Mouse (Mus musculus) E14TG2a.4 (cell line): ENCODE measurements at regions not wholly inside any gene's neighbourhood (a gene's known extent, or its start where the extent isn't known, plus 50 kb on each side); places are given as distances from the start of the nearest gene placed in this dataset.
A peak's percentile ranks its signal among the peaks of the same experiment; 100 is the strongest.
"Not testable (repeated sequence)": the region's sequence is repeated elsewhere in the genome, so short reads cannot be mapped to it uniquely, and the experiment has no call there.

Experiments
- H3K27me3 ChIP-seq: 2 replicates; pipeline ENCODE4 v1.6.1; 2014; ENCODE audit warnings: low read length, control low read depth; ENCODE audit not compliant: insufficient read depth
- H3K36me3 ChIP-seq: 2 replicates; pipeline ENCODE4 v1.6.1; 2014; ENCODE audit warnings: low read length, control low read depth; ENCODE audit not compliant: insufficient read depth
- H3K4me1 ChIP-seq: replicated peaks from 2 replicates; pipeline ENCODE4 v1.6.1; 2014; ENCODE audit warnings: low read depth, low read length, control low read depth
- H3K4me3 ChIP-seq: replicated peaks from 2 replicates; pipeline ENCODE4 v1.5.1; 2014; ENCODE audit warnings: mild to moderate bottlenecking, low read length
- H3K9me3 ChIP-seq: 2 replicates; pipeline ENCODE4 v1.6.1; 2014; ENCODE audit warnings: low read length, control low read depth
- CTCF ChIP-seq: conservative IDR thresholded peaks from 2 replicates; pipeline ENCODE4 v1.5.1; 2014; ENCODE audit warnings: low read length
- NANOG ChIP-seq: IDR thresholded peaks from 2 replicates; pipeline ENCODE4 v1.6.1; 2014; ENCODE audit warnings: borderline replicate concordance, low read length, mixed read lengths
- POU5F1 ChIP-seq: IDR thresholded peaks from 2 replicates; pipeline ENCODE4 v1.6.1; 2014; ENCODE audit warnings: low read length, borderline replicate concordance

DNA sequence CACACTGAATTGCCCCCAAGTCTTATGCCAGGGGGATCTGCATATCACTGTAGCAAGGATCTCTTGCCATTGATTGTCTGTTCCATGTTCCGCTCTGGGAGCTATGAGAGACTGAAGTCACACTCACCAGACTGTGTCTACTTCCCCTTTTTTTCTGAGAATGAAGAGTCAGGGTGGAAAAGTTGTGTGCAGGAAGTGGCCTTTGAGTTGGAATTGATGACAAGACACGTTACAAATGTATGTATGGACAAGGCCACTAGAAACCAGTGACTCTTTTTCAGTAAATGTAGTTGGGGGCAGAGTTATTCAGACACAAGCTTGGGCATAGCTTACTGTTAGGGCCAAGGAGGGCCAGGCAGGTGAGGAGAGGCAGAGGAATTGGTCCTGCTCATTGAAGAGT lies 70.4 kb upstream of the Creb5 start:
- no peak overlapping the region for H3K4me3 ChIP-seq
- no peaks in the 10 kb centered on the region for H3K4me1 ChIP-seq
- H3K9me3 ChIP-seq: no peaks in the 10 kb centered on the region
- H3K27me3 ChIP-seq: no peaks in the 10 kb centered on the region
- no peaks in the 10 kb centered on the region for H3K36me3 ChIP-seq
- TF ChIP-seq CTCF (no peak), POU5F1 (no peak), NANOG (no peak)

DNA sequence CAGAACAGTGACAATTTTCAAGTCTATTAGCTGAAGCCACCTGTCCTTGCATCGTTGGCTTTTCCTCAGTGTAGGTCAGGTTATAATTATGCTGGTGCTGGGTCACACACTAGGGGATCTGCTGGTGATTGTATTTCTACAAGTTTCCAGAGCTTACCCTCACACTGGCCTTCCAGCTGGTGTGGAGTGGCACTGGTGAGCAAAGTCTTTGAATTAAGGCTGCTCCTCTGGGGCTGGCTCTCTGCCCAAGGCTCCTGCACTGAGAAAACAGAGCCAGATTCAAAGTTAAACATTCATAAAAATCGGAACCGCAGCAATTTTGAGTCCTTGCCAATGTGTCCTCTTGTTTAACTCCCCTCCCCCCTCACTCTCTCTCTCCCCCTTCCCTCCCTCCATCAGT lies 75.7 kb upstream of the Creb5 start:
- peaks cover 31% of the 10 kb centered on the region for H3K4me1 ChIP-seq

DNA sequence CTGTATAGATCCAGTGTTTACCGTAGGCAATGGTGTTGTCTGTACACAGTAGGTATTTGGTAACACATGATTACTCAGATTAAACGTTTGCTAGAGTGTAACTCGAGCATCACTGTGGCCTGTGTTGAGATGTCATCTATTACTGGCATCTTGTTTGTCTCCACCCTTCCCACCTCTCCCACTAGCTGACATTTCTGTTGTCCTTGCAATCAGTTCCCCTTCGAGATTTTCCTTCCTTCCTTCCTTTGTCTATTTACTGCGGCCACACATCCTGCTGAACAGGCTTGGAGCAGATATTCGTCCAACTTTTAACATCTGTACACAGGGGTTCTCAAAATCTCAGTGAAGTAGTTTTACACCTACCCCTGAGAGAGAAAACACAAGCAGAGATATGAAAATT lies 77.7 kb upstream of the Creb5 start:
- Histone ChIP-seq H3K4me3 (no peak overlapping the region), H3K36me3 (no peaks in the 10 kb centered on the region), H3K27me3 (no peaks in the 10 kb centered on the region), H3K9me3 (peaks cover 15% of the 10 kb centered on the region; the same call in 1 of the 2 replicates), H3K4me1 (peaks cover 35% of the 10 kb centered on the region)
- TF ChIP-seq POU5F1: no peak
- TF ChIP-seq NANOG: no peak
- TF ChIP-seq CTCF: no peak

More for the DNA sequence above, 75.7 kb upstream of the Creb5 start:
- no peaks in the 10 kb centered on the region for H3K36me3 ChIP-seq
- no peak overlapping the region for H3K4me3 ChIP-seq
- H3K9me3 ChIP-seq: peaks cover 7% of the 10 kb centered on the region; the same call in 1 of the 2 replicates
- no peak for TF ChIP-seq POU5F1
- no peak for TF ChIP-seq CTCF
- TF ChIP-seq NANOG: no peak
- H3K27me3 ChIP-seq: no peaks in the 10 kb centered on the region

DNA sequence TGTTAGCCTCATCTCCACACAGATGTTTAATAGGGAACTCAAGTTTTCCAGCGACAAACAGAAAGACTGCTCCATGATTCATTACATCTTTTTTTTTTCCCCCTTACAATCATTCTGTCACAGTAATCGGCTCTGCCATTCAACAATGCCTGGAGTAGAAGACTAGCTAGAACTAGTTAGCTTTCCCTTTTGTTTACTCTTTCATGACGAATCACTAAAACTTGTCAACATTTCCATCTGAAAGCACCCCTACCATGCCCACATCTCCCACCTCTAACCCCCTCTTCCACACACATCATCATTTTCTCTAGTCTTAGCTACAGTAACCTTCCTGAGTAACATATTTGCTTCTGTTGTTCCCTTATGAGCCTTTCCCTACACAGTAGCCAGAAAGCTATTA lies 78.6 kb upstream of the Creb5 start:
- Histone ChIP-seq H3K4me1 (peaks cover 35% of the 10 kb centered on the region), H3K36me3 (no peaks in the 10 kb centered on the region), H3K4me3 (no peak overlapping the region), H3K9me3 (peaks cover 15% of the 10 kb centered on the region; the same call in 1 of the 2 replicates), H3K27me3 (no peaks in the 10 kb centered on the region)
- no peak for TF ChIP-seq POU5F1
- peak; percentile 55; the same call in 1 of the 2 replicates for TF ChIP-seq NANOG
- no peak for TF ChIP-seq CTCF

DNA sequence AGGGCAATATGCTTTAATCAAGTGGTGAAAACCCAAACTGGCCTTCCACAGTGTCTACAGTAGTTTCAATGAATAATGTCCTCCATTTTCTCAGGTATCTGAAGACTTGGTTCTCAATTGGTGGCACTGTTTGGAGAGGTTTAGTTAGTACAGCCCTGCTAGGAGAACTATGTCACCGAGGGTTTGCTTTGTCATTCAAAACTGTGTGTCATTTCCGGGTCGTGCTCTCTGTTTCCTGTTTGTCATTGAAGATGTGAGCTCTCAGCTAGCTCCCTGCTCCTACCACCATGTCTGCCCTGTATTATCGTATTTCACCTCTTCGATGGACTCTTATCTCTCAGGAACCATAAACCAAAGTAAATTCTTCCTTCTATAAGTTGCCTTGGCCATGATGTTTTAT lies 79.3 kb upstream of the Creb5 start:
- peaks cover 15% of the 10 kb centered on the region; the same call in 1 of the 2 replicates for H3K9me3 ChIP-seq
- H3K4me3 ChIP-seq: no peak overlapping the region
- no peaks in the 10 kb centered on the region for H3K27me3 ChIP-seq
- TF ChIP-seq CTCF: no peak
- TF ChIP-seq NANOG: no peak
- TF ChIP-seq POU5F1: no peak
- H3K4me1 ChIP-seq: peaks cover 39% of the 10 kb centered on the region
- no peaks in the 10 kb centered on the region for H3K36me3 ChIP-seq

DNA sequence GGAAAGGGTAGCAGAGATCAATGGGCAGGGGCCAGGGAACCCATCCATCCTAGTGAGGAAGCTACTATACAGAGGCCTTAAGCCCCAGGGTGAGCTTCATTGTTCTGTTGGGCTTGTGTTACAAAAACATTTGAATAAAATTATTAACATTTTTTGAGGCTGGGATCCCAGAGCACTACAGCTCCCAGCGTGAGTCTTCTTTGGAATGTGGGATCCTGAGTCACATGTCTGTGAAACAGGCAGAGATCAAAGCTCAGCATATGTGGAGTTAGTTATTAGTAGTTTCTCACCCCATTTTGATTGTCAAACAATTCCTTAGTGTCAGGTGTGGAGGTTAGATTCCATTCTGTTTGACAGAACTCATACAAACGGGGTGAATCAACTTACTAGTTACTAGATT lies 79.7 kb upstream of the Creb5 start:
- no peaks in the 10 kb centered on the region for H3K27me3 ChIP-seq
- TF ChIP-seq CTCF (no peak), NANOG (no peak), POU5F1 (no peak)
- H3K36me3 ChIP-seq: no peaks in the 10 kb centered on the region
- peaks cover 15% of the 10 kb centered on the region; the same call in 1 of the 2 replicates for H3K9me3 ChIP-seq
- no peak overlapping the region for H3K4me3 ChIP-seq
- peaks cover 43% of the 10 kb centered on the region for H3K4me1 ChIP-seq

DNA sequence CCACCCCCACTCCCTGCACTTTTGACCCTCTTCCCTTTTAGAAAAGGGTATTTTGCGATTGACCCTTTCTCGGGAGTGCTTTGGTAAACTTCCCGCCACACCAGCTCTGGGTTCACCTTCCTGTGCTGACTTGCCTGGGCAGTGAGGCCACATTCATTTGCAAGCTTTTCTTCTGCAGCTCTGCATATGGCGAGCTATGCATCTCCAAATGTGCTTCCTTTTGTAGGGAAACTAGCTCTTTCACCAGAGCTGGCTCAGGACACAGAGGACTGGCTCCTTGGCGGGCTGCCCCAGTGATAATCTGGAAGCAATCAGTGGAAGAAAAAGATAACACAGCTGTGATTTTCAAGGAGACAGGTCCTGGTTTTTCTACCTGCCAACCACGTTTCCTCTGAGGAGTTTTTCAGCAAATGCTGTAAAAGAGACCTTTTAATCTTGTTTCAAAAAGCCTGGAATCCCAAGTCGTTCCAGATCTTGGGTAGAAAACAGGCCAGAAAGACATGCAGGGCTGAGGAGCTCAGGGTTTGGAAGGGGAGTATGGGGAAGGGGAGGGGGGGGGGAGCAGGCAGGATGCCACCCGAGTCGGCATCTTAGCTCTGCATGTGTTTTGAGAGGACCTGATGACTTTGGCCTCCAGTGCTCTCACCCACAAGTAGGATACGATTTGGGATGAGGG lies 85.7 kb upstream of the Creb5 start:
- Histone ChIP-seq H3K27me3 (peaks cover 3% of the 10 kb centered on the region; the same call in 1 of the 2 replicates), H3K36me3 (no peaks in the 10 kb centered on the region), H3K9me3 (peaks cover 8% of the 10 kb centered on the region; the same call in 1 of the 2 replicates), H3K4me3 (peak overlapping the region; percentile 43), H3K4me1 (peaks cover 56% of the 10 kb centered on the region)
- no peak for TF ChIP-seq POU5F1
- TF ChIP-seq CTCF: no peak

DNA sequence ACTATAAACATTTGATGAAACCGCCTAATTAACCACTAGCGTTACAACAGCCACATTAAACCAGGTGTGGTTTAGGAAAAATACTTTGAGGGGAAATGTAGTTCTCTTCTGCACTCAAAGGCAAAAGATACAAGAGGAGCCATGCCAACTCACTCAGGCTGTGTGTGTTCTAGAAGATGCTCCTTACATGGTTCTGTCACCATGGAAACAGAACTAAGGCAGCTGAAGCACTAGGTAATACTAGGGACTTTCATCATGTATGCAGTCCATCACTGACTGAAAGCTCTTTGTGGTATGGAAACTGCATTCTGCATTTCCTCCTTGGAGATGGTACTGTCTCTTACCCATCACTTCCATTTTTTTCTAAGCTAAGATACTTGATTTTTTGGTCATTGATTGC lies 87.6 kb upstream of the Creb5 start:
- peaks cover 60% of the 10 kb centered on the region for H3K4me1 ChIP-seq
- peaks cover under 1% of the 10 kb centered on the region; the same call in 1 of the 2 replicates for H3K9me3 ChIP-seq
- H3K4me3 ChIP-seq: no peak overlapping the region
- TF ChIP-seq CTCF: no peak
- TF ChIP-seq POU5F1: no peak
- no peak for TF ChIP-seq NANOG
- H3K27me3 ChIP-seq: peaks cover 3% of the 10 kb centered on the region; the same call in 1 of the 2 replicates
- no peaks in the 10 kb centered on the region for H3K36me3 ChIP-seq

DNA sequence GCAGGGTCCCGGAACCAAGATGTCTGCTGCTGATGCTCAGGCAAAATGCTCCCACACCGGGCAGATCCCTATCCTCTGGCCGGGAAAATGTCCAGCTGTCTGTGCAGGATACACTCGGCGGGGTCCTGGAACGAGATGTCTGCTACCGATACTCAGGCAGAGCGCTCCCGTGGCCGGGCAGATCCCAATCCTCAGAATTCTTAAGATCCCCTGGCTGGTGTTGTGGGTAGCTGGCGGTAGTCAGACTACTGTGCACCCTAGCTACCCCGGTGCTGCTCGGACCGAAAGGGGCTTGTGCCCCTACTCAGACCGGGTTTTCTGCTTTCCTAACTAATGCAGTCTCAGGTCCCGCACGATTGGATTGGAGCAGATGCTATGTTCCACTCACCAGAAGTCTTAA lies 104.9 kb upstream of the Creb5 start:
- H3K27me3 ChIP-seq, H3K9me3 ChIP-seq, H3K4me1 ChIP-seq, H3K36me3 ChIP-seq: not testable (repeated sequence)
- H3K4me3 ChIP-seq: peak overlapping the region; percentile 76
